Mouse (Mus musculus) layer of hippocampus, postnatal 10 days (tissue): ENCODE results near the gene Tcaf2. TPM values are rescaled to one million over a fixed set of nuclear protein-coding genes. Genes with fewer than 3 reads are reported as not detected.

Experiments used
- DNase-seq, 2 experiments: peaks; one replicate each; pipeline ENCODE4 v3.0.0; 2021; ENCODE audit warnings: low spot score in 2 of 2
- total RNA-seq, 2 experiments: library from RNA; stranded (reverse); gene quantifications; 2 replicates each; pipeline ENCODE4 v1.2.3; 2021

Tcaf2 gene
- total RNA-seq, 2 experiments from 2014 or later, result 1.3 to 2.1 TPM

GRCm38 (mm10) chr6:42577433-42577832 lies 67.6 kb downstream of the Tcaf2 start:
- no peak for DNase-seq

Other genes starting within 250 kb of the Tcaf2 start
- gene Tas2r143, start 245.0 kb downstream of the Tcaf2 start, total RNA-seq, result under 1 TPM in 1 of 2 experiments, not detected in 1; 0.43 TPM
- gene Tas2r135, start 239.8 kb downstream of the Tcaf2 start, total RNA-seq, result under 1 TPM in 1 of 2 experiments, not detected in 1; 0.34 TPM
- not detected for gene Tas2r126, start 210.7 kb downstream of the Tcaf2 start, total RNA-seq
- gene Olfr458, start 180.1 kb downstream of the Tcaf2 start, total RNA-seq, result not detected
- gene Olfr457, start 168.9 kb downstream of the Tcaf2 start, total RNA-seq, result not detected
- not detected for gene Olfr456, start 158.0 kb downstream of the Tcaf2 start, total RNA-seq
- gene Olfr455, start 97.7 kb downstream of the Tcaf2 start, total RNA-seq, result not detected
- not detected for gene Tcaf3, start 47.6 kb downstream of the Tcaf2 start, total RNA-seq
- gene Tcaf1, start 64.8 kb upstream of the Tcaf2 start, total RNA-seq, result 100 to 1,000 TPM; 246 to 253 TPM
- gene Olfr453, start 94.1 kb upstream of the Tcaf2 start, total RNA-seq, result not detected
- gene Olfr38, start 111.2 kb upstream of the Tcaf2 start, total RNA-seq, result not detected
- gene Olfr452, start 139.8 kb upstream of the Tcaf2 start, total RNA-seq, result not detected
- not detected for gene Olfr450, start 166.7 kb upstream of the Tcaf2 start, total RNA-seq
- not detected for gene Olfr449, start 189.1 kb upstream of the Tcaf2 start, total RNA-seq
- gene Olfr448, start 245.2 kb upstream of the Tcaf2 start, total RNA-seq, result not detected